Mouse (Mus musculus) layer of hippocampus, postnatal 36 days (tissue): ENCODE data around the gene Gm34302. TPM values are rescaled to one million over a fixed set of nuclear protein-coding genes. Genes with fewer than 3 reads are reported as not detected.
"Not testable (repeated sequence)": the region's sequence is repeated elsewhere in the genome, so short reads cannot be mapped to it uniquely, and the experiment has no call there.

Experiments used
- DNase-seq, 2 experiments: peaks; one replicate each; pipeline ENCODE4 v3.0.0; 2022
- total RNA-seq, 2 experiments: library from RNA; stranded (reverse); gene quantifications; 2 replicates each; pipeline ENCODE4 v1.2.3; 2021

Gene Gm34302
- total RNA-seq = not detected

- no peak for DNase-seq
These were observed at the start of gene Gm34302 for GRCm38 (mm10) chr3:63483726-63484125. TSS of gene Gm34302 (minus strand) at chr3:63483879.

GRCm38 (mm10) chr3:63531847-63532246 is 48.2 kb upstream of the Gm34302 start:
- no peak for DNase-seq

GRCm38 (mm10) chr3:63517681-63518080 is 34.0 kb upstream of the Gm34302 start:
- DNase-seq = no peak

GRCm38 (mm10) chr3:63516279-63516678 is 32.6 kb upstream of the Gm34302 start:
- not testable (repeated sequence) for DNase-seq

GRCm38 (mm10) chr3:63511316-63511715 is 27.6 kb upstream of the Gm34302 start:
- DNase-seq = no peak

GRCm38 (mm10) chr3:63509484-63509883 is 25.8 kb upstream of the Gm34302 start:
- no peak for DNase-seq

- DNase-seq = no peak
These were observed 25.2 kb upstream of the Gm34302 start for GRCm38 (mm10) chr3:63508924-63509323.

GRCm38 (mm10) chr3:63504433-63504832 is 20.8 kb upstream of the Gm34302 start:
- no peak for DNase-seq

GRCm38 (mm10) chr3:63494625-63495382 is 11.1 kb upstream of the Gm34302 start:
- DNase-seq = no peak

- DNase-seq = no peak
These were observed 9.9 kb upstream of the Gm34302 start for GRCm38 (mm10) chr3:63493563-63493962.

- no peak for DNase-seq
These were observed 43.1 kb downstream of the Gm34302 start for GRCm38 (mm10) chr3:63440426-63441125.

- DNase-seq = no peak
These were observed 43.9 kb downstream of the Gm34302 start for GRCm38 (mm10) chr3:63439738-63440137.

GRCm38 (mm10) chr3:63438898-63439297 is 44.8 kb downstream of the Gm34302 start:
- no peak for DNase-seq

Other genes starting within 250 kb of the Gm34302 start
- 1 to 10 TPM; 5.4 to 7.9 TPM for gene Mme, start 242.3 kb downstream of the Gm34302 start, total RNA-seq